Mouse (Mus musculus): Measurements from ENCODE around the gene Rnf217. TPM values are rescaled to one million over a fixed set of nuclear protein-coding genes. Genes with fewer than 3 reads are reported as not detected.

Rnf217 gene
- polyA plus RNA-seq, 2 experiments = 0.18 to 0.20 TPM

DNA sequence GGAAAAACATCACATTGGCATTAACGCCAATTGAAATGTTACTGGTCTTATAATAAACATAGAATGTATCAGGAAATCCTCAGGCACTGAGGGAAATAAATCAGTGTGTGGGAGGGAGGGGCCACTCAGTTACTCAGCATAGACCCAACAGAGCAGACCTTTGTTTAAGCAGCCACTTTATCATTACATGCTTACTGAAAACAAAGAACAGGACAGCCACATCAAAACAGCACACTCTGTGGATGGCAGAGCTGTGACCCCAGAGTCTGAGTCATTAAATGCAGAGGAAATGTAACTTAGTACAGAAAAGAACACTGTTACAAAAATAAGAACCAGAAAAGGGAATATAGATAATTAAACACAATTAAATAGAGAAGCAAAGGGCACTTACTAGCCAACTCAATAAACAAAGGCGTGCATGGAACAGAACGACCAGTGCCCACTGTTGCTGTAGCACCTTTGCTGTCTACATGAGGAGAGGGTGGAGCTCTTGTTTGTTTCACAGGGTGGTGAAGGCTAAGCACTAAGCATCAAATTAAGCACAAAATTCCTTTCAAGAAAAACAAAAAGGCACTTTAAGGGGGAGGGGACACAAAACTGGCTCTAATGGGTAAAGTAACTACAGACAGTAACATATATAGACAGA is 16.8 kb downstream of the Rnf217 start:
- H3K27ac ChIP-seq = no peak overlapping the region
- ATAC-seq (ENCODE audit: insufficient read depth) (no peak), DNase-seq (ENCODE audit: low read depth in 3 of 3, low spot score in 3 of 3) (no peak)
- no peak overlapping the region for H3K9ac ChIP-seq (replicated peaks)
- 61% methylated on average over 3 of the region's 3 CpGs for WGBS (ENCODE audit: insufficient replicate concordance)
- TF ChIP-seq CTCF (IDR thresholded peaks at IDR 0.05; ENCODE audit: low read depth) = no peak
- TF ChIP-seq EP300 (IDR thresholded peaks at IDR 0.05; ENCODE audit: low read depth) = no peak
- H3K4me2 ChIP-seq (ENCODE audit: low read depth) = no peak overlapping the region
- no peaks in the 10 kb centered on the region for H3K27me3 ChIP-seq (ENCODE audit: control insufficient read depth, insufficient read depth, low read length)
- peaks cover 0 to 8% of the 10 kb centered on the region in 2 experiments; a peak in 2 of 4 replicates for H3K4me1 ChIP-seq (replicated peaks; ENCODE audit: control insufficient read depth in 2 of 2, insufficient read depth in 2 of 2, low read length in 1 of 2)
- no peak overlapping the region for H3K4me3 ChIP-seq (ENCODE audit: insufficient read depth in 1 of 2, low read depth in 2 of 2, low read length in 2 of 2)
- no peaks in the 10 kb centered on the region for H3K36me3 ChIP-seq (replicated peaks; ENCODE audit: control insufficient read depth, insufficient read depth, low read depth)
- H3K9me3 ChIP-seq (ENCODE audit: control insufficient read depth, low read length) = no peaks in the 10 kb centered on the region

DNA sequence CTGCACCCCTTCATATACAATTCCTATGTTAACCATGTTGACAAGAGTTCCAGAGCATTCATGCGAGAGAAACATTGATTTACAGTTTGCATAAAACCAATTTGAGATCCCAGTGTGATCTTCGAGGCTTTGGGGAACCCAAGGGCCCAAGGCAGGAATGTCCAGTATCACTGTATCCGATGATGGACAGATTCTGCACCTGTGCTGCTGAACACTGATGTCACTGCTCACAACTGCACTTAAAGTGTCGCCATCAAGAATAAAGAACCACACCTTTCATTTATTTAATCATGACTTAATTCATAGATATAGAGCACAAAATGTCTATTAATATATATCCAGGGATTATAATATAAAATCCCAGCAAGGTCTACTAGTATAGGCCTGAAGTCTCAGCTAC is 28.3 kb downstream of the Rnf217 start:
- Histone ChIP-seq H3K9ac (replicated peaks) (no peak overlapping the region), H3K4me1 (replicated peaks; ENCODE audit: control insufficient read depth in 2 of 2, insufficient read depth in 2 of 2, low read length in 1 of 2) (no peaks in the 10 kb centered on the region), H3K27ac (no peak overlapping the region), H3K4me3 (ENCODE audit: insufficient read depth in 1 of 2, low read depth in 2 of 2, low read length in 2 of 2) (no peak overlapping the region), H3K4me2 (ENCODE audit: low read depth) (no peak overlapping the region), H3K9me3 (ENCODE audit: control insufficient read depth, low read length) (no peaks in the 10 kb centered on the region), H3K36me3 (replicated peaks; ENCODE audit: control insufficient read depth, insufficient read depth, low read depth) (no peaks in the 10 kb centered on the region), H3K27me3 (ENCODE audit: control insufficient read depth, insufficient read depth, low read length) (no peaks in the 10 kb centered on the region)
- 63% methylated on average over 4 of the region's 4 CpGs for WGBS (ENCODE audit: insufficient replicate concordance)
- ATAC-seq (ENCODE audit: insufficient read depth) (no peak), DNase-seq (ENCODE audit: low read depth in 3 of 3, low spot score in 3 of 3) (no peak)
- TF ChIP-seq CTCF (IDR thresholded peaks at IDR 0.05; ENCODE audit: low read depth) (no peak), EP300 (IDR thresholded peaks at IDR 0.05; ENCODE audit: low read depth) (no peak)

DNA sequence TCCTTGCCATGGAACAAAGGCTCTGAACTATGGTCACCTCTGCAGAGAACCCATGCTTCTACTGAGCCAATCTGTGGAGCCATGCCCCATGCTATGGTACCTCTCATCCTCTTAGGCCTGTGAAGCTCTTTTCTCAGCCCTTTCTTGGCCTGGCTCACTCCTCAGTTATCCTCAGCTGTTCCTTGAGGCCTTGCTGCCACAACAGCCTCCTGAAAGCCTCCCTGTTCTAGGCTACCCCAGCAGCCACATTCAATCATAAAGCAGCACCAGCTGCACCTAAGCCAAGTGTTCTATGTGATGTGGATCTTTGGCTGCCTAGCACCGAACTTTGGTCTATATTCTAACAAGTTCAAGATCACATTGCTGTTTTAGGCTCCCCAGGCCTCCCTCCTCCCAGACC is 28.9 kb downstream of the Rnf217 start:
- TF ChIP-seq EP300 (IDR thresholded peaks at IDR 0.05; ENCODE audit: low read depth) = no peak
- no peak for TF ChIP-seq CTCF (IDR thresholded peaks at IDR 0.05; ENCODE audit: low read depth)

DNA sequence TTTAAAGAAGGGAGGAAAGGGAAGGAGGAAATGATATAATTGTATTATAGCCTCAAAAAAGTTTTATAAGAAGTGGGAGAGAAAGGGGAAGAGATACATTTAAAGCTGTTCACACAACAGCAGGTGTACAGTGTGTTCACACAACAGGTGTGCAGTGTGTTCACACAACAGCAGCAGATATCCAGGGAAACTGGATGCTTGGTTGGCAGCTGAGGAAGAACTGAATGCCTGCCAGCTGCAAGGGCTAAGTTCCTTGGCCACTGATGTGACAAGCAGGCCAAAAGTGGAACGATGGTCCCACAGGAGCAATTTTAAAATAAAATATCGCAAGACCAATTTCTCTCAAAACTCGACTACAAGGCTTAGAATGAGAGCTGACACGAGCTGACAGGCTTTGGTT is 35.7 kb downstream of the Rnf217 start:
- Histone ChIP-seq H3K4me2 (ENCODE audit: low read depth) (no peak overlapping the region), H3K4me3 (ENCODE audit: insufficient read depth in 1 of 2, low read depth in 2 of 2, low read length in 2 of 2) (no peak overlapping the region), H3K36me3 (replicated peaks; ENCODE audit: control insufficient read depth, insufficient read depth, low read depth) (no peaks in the 10 kb centered on the region), H3K27ac (no peak overlapping the region), H3K27me3 (ENCODE audit: control insufficient read depth, insufficient read depth, low read length) (no peaks in the 10 kb centered on the region), H3K4me1 (replicated peaks; ENCODE audit: control insufficient read depth in 2 of 2, insufficient read depth in 2 of 2, low read length in 1 of 2) (no peaks in the 10 kb centered on the region), H3K9ac (replicated peaks) (no peak overlapping the region), H3K9me3 (ENCODE audit: control insufficient read depth, low read length) (no peaks in the 10 kb centered on the region)
- TF ChIP-seq CTCF (IDR thresholded peaks at IDR 0.05; ENCODE audit: low read depth) (no peak), EP300 (IDR thresholded peaks at IDR 0.05; ENCODE audit: low read depth) (no peak)
- DNase-seq (ENCODE audit: low read depth in 3 of 3, low spot score in 3 of 3) = no peak
- WGBS (ENCODE audit: insufficient replicate concordance) = 54% methylated on average over 4 of the region's 4 CpGs
- ATAC-seq (ENCODE audit: insufficient read depth) = no peak

More for the DNA sequence above, 28.9 kb downstream of the Rnf217 start:
- Histone ChIP-seq H3K27ac (no peak overlapping the region), H3K4me3 (ENCODE audit: insufficient read depth in 1 of 2, low read depth in 2 of 2, low read length in 2 of 2) (no peak overlapping the region), H3K4me2 (ENCODE audit: low read depth) (no peak overlapping the region), H3K27me3 (ENCODE audit: control insufficient read depth, insufficient read depth, low read length) (no peaks in the 10 kb centered on the region), H3K4me1 (replicated peaks; ENCODE audit: control insufficient read depth in 2 of 2, insufficient read depth in 2 of 2, low read length in 1 of 2) (no peaks in the 10 kb centered on the region), H3K36me3 (replicated peaks; ENCODE audit: control insufficient read depth, insufficient read depth, low read depth) (no peaks in the 10 kb centered on the region), H3K9ac (replicated peaks) (no peak overlapping the region), H3K9me3 (ENCODE audit: control insufficient read depth, low read length) (no peaks in the 10 kb centered on the region)
- ATAC-seq (ENCODE audit: insufficient read depth) = no peak
- DNase-seq (ENCODE audit: low read depth in 3 of 3, low spot score in 3 of 3) = no peak
- WGBS (ENCODE audit: insufficient replicate concordance) = 77% methylated on average over 1 of the region's 1 CpGs

DNA sequence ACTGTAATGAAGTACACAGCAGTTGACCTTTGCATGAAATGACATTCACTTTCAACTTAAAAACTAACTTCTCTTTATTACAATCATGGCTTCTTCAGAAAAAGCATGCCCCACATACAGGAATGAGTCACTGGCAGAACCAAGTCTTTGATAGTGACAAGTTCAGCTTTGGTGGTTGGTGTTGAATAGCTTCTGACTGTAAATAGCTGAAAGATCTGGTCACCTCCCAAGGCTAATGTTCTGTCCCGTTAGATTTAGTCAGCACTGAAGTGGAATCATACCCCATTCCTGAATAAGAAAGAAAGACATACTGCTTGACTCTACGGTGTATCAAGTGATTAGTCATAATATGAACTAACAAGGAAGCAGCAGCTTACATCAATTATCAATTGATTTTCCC is 51.7 kb downstream of the Rnf217 start:
- TF ChIP-seq CTCF (IDR thresholded peaks at IDR 0.05; ENCODE audit: low read depth) = no peak
- no peak for TF ChIP-seq EP300 (IDR thresholded peaks at IDR 0.05; ENCODE audit: low read depth)
- H3K27me3 ChIP-seq (ENCODE audit: control insufficient read depth, insufficient read depth, low read length) = no peaks in the 10 kb centered on the region
- H3K4me1 ChIP-seq (replicated peaks; ENCODE audit: control insufficient read depth in 2 of 2, insufficient read depth in 2 of 2, low read length in 1 of 2) = no peaks in the 10 kb centered on the region
- DNase-seq (ENCODE audit: low read depth in 3 of 3, low spot score in 3 of 3) (no peak), ATAC-seq (ENCODE audit: insufficient read depth) (no peak)
- no peak overlapping the region for H3K27ac ChIP-seq
- no peaks in the 10 kb centered on the region for H3K36me3 ChIP-seq (replicated peaks; ENCODE audit: control insufficient read depth, insufficient read depth, low read depth)
- H3K4me3 ChIP-seq (ENCODE audit: insufficient read depth in 1 of 2, low read depth in 2 of 2, low read length in 2 of 2) = no peak overlapping the region
- H3K4me2 ChIP-seq (ENCODE audit: low read depth) = no peak overlapping the region
- H3K9ac ChIP-seq (replicated peaks) = no peak overlapping the region
- no peaks in the 10 kb centered on the region for H3K9me3 ChIP-seq (ENCODE audit: control insufficient read depth, low read length)
- 51% methylated on average over 2 of the region's 2 CpGs for WGBS (ENCODE audit: insufficient replicate concordance)
